Mouse (Mus musculus): ENCODE measurements around the gene Man1b1. TPM values are rescaled to one million over a fixed set of nuclear protein-coding genes. Genes with fewer than 3 reads are reported as not detected.

The Man1b1 gene
- polyA plus RNA-seq (2014; fragmentation: Nextera tagmentation; extraction: Ambion mirVana) = 65.8 and 87.4 TPM in 2 replicates

DNA sequence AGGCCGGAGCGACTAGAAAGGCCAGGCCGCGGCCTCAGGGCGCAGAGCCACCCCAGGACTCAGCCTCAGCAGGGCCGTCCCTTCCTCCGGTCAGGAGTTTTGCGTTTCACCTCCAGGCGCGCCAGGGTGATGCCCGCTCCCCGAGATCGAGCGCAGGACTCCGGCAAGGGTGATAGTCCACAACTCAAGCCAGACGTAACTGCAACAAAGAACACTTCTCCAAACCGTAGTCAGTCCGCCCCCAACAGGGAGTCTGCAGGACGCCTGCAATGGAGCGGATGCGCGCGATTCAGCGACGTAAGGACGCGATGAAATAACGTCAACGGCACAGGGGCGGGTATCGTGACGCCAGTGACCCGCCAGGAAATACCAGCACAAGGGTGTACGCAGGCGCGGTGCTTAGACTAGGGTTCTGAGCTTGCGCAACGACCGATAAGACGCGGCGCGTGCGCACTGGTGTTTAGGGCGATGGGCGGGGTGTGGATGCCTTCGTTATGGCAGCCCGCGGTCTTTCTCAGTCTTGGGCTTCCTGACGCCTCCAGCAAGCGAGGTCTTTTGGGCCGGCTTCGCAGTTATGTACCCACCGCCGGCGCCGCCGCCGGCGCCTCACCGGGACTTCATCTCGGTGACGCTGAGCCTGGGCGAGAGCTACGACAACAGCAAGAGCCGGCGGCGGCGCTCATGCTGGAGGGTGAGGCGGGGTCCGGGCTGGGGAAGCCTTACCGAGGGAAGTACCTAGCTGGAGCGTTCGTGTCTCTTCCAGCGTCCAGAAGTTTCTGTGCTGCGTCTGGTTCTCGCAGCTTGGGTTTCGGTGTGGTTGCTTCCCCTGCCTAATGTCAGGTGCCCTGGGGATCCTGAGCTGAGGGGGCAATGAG is at the start of gene Man1b1:
Gene Man1b1 (plus strand): TSS at position 53 of the 875 bp plus-strand sequence.
- DNase-seq (ENCODE audit: low spot score) = peak; percentile 100
- peak; percentile 95 for ATAC-seq (ENCODE audit: insufficient read depth, low FRiP score, low TSS enrichment)
- Histone ChIP-seq H3K4me2 (ENCODE audit: low read depth) (peak within 1 kb of the TSS; percentile 76), H3K9ac (ENCODE audit: low read length) (peak within 1 kb of the TSS; percentile 92), H3K27ac (ENCODE audit: low read depth, low read length) (peak within 1 kb of the TSS; percentile 76), H3K36me3 (ENCODE audit: control insufficient read depth, insufficient read depth, low read length) (peaks cover 5% of the 10 kb centered on the region), H3K4me1 (ENCODE audit: control insufficient read depth, insufficient read depth, low read length) (peaks cover 8% of the 10 kb centered on the region), H3K4me3 (ENCODE audit: low read depth, low read length) (peak within 1 kb of the TSS; percentile 89), H3K9me3 (ENCODE audit: control insufficient read depth, low read length) (no peaks in the 10 kb centered on the region), H3K27me3 (ENCODE audit: control insufficient read depth, insufficient read depth, low read length) (no peaks in the 10 kb centered on the region)
- WGBS = under 1% methylated on average over 78 of the region's 78 CpGs

DNA sequence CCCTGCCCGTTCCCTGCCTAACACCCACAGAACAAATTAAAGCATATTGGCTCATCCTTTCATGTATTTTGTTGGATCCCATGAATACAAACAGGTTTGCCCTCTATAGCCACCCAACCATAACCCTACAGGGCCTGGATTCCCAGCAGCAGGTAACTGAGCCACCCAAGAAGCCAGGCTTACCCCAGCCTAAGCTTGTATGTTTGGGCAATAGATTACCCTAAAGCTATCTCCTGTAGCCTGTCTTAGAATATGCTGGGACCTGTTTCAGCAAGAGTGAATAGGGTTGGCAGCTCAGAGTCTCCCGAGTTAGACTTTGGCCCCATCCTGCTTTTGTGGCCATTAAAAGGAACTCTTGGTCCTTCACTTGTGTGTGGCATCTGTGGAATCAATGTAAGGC is 46.6 kb upstream of the Man1b1 start:
- peaks cover 30% of the 10 kb centered on the region for H3K27me3 ChIP-seq (ENCODE audit: control insufficient read depth, insufficient read depth, low read length)
- H3K4me3 ChIP-seq (ENCODE audit: low read depth, low read length) = no peak overlapping the region
- H3K9me3 ChIP-seq (ENCODE audit: control insufficient read depth, low read length) = no peaks in the 10 kb centered on the region
- ATAC-seq (ENCODE audit: insufficient read depth, low FRiP score, low TSS enrichment) = no peak
- H3K4me1 ChIP-seq (ENCODE audit: control insufficient read depth, insufficient read depth, low read length) = no peaks in the 10 kb centered on the region
- H3K36me3 ChIP-seq (ENCODE audit: control insufficient read depth, insufficient read depth, low read length) = peaks cover 23% of the 10 kb centered on the region
- H3K4me2 ChIP-seq (ENCODE audit: low read depth) = no peak overlapping the region
- 94% methylated on average over 2 of the region's 2 CpGs for WGBS
- no peak for DNase-seq (ENCODE audit: low spot score)
- no peak overlapping the region for H3K9ac ChIP-seq (ENCODE audit: low read length)
- no peak overlapping the region for H3K27ac ChIP-seq (ENCODE audit: low read depth, low read length)

GRCm38 (mm10) chr2:25286314-25286713 is 45.8 kb upstream of the Man1b1 start:
- Histone ChIP-seq H3K27ac (ENCODE audit: low read depth, low read length) (no peak overlapping the region), H3K9me3 (ENCODE audit: control insufficient read depth, low read length) (no peaks in the 10 kb centered on the region), H3K4me3 (ENCODE audit: low read depth, low read length) (no peak overlapping the region), H3K36me3 (ENCODE audit: control insufficient read depth, insufficient read depth, low read length) (peaks cover 17% of the 10 kb centered on the region), H3K4me1 (ENCODE audit: control insufficient read depth, insufficient read depth, low read length) (no peaks in the 10 kb centered on the region), H3K4me2 (ENCODE audit: low read depth) (no peak overlapping the region), H3K9ac (ENCODE audit: low read length) (no peak overlapping the region), H3K27me3 (ENCODE audit: control insufficient read depth, insufficient read depth, low read length) (peaks cover 37% of the 10 kb centered on the region)
- no peak for ATAC-seq (ENCODE audit: insufficient read depth, low FRiP score, low TSS enrichment)
- 93% methylated on average over 1 of the region's 1 CpGs for WGBS
- no peak for DNase-seq (ENCODE audit: low spot score)

DNA sequence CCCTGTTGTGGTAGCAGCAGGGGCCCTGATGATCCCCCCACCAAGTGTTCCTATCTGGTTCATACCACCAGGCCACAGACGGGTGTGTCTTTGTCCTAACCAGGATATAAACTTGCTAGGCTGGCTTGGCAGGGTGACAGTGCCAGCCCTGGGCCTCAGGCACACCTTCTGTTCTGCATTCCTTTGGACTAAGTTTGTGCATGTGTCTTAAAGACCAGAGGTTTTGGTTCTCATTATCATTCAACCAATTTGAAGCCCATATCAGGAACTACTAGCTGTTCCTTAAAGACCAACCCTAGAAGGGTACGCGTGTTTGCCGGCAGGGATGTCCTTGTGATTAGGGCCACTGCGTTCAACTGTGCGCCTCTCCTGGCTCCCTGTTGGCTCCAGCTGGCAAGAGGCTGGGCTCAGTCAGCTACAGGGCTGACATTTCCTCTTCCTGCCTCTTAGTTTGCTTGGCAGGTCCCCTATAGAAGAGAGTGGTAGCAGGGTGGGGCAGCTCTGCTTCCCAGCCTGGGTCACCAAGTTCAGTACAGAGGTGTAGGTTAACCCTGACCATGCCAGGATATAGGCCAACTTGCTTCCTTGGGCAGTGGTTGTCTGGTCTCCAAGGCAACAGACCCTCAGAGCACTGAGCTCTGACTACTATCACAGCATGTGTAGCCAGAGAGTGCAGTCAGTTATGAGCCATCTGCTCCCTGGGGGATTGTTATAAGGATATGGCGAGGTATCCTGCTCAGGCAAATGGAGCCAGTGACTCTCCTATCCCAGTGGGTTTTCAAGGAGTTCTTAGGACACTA is 45.1 kb upstream of the Man1b1 start:
- H3K27me3 ChIP-seq (ENCODE audit: control insufficient read depth, insufficient read depth, low read length) = peaks cover 45% of the 10 kb centered on the region
- ATAC-seq (ENCODE audit: insufficient read depth, low FRiP score, low TSS enrichment) = no peak
- 59% methylated on average over 7 of the region's 7 CpGs for whole genome bisulfite sequencing

DNA sequence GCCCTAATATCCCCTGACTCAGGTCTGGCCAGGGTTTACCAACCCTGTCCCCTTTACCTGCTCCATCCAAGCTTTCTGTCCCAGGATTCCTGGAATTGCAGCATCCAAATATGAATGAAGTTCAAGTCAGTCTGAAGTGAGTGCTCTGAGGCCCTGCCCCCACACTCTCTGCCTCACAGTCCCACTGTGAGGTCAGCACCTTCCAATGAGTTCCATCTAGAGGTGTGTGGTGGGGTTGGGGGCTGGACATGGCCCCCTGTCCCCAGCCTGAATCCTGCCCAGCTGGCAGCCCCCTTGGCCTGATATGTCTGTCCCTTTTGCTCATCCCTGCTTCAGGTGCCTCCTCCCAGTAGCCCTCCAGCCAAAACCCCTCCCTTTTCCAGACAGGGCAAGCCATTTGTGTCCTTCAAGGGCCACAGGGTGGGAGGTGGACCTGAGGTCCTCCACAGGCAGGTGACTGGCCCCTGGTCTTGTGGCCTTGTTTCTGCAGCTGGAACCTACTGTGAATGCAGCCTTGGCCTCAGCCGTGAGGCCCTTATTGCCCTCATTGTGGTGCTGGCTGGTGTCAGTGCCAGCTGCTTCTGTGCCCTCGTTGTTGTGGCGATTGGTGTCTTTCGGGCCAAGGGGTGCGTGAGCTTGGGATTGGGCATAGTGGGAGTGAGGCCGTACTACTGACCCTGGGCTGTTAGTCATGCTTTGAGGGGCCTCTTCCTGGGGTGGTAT is 44.0 kb upstream of the Man1b1 start, which contains the start of gene Tmem210:
Gene Tmem210 (plus strand): TSS at position 219 of the 723 bp plus-strand sequence.
- H3K36me3 ChIP-seq (ENCODE audit: control insufficient read depth, insufficient read depth, low read length) = peaks cover 14% of the 10 kb centered on the region
- ATAC-seq (ENCODE audit: insufficient read depth, low FRiP score, low TSS enrichment) (no peak), DNase-seq (ENCODE audit: low spot score) (no peak)
- no peak within 1 kb of the TSS for H3K4me2 ChIP-seq (ENCODE audit: low read depth)
- H3K4me1 ChIP-seq (ENCODE audit: control insufficient read depth, insufficient read depth, low read length) = no peaks in the 10 kb centered on the region
- no peak within 1 kb of the TSS for H3K4me3 ChIP-seq (ENCODE audit: low read depth, low read length)
- no peak within 1 kb of the TSS for H3K9ac ChIP-seq (ENCODE audit: low read length)
- no peak within 1 kb of the TSS for H3K27ac ChIP-seq (ENCODE audit: low read depth, low read length)
- H3K9me3 ChIP-seq (ENCODE audit: control insufficient read depth, low read length) = no peaks in the 10 kb centered on the region
- 85% methylated on average over 6 of the region's 6 CpGs for WGBS
- H3K27me3 ChIP-seq (ENCODE audit: control insufficient read depth, insufficient read depth, low read length) = peaks cover 53% of the 10 kb centered on the region

More for the DNA sequence above, 45.1 kb upstream of the Man1b1 start:
- no peak overlapping the region for H3K4me3 ChIP-seq (ENCODE audit: low read depth, low read length)
- no peak for DNase-seq (ENCODE audit: low spot score)
- no peaks in the 10 kb centered on the region for H3K4me1 ChIP-seq (ENCODE audit: control insufficient read depth, insufficient read depth, low read length)
- H3K27ac ChIP-seq (ENCODE audit: low read depth, low read length) = no peak overlapping the region
- H3K9me3 ChIP-seq (ENCODE audit: control insufficient read depth, low read length) = no peaks in the 10 kb centered on the region
- H3K4me2 ChIP-seq (ENCODE audit: low read depth) = no peak overlapping the region
- H3K36me3 ChIP-seq (ENCODE audit: control insufficient read depth, insufficient read depth, low read length) = peaks cover 17% of the 10 kb centered on the region
- H3K9ac ChIP-seq (ENCODE audit: low read length) = no peak overlapping the region

DNA sequence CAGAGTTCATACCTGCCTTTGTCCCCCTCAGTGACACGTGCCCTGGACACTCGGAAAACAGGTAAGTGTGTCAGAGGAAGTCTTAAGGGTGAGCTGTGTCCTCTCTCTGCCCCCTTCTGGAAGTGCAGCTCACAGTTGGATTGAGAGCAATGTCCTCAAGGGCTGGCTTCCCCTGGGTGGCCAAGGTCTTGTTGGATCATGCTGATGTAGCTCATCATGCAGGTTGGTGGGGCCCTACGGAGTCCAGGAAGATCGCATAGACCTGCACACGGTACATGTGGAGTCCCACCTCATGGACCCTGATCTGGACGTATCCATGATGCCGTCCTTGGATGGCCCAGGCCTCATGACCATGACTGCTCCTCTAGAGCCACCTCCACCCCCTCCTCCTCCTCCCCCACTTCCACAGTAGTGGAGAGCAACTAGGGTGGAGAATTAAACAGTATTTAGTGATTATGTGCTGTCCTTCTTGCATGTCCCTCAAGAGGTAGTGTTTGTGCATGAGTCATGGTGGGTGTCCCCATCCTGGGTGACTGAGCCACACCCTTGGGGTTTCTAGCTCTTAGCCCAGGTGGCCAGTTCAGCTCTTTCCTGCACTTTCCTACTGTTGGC is 43.3 kb upstream of the Man1b1 start:
- Histone ChIP-seq H3K27me3 (ENCODE audit: control insufficient read depth, insufficient read depth, low read length) (peaks cover 56% of the 10 kb centered on the region), H3K9ac (ENCODE audit: low read length) (no peak overlapping the region), H3K4me1 (ENCODE audit: control insufficient read depth, insufficient read depth, low read length) (no peaks in the 10 kb centered on the region), H3K36me3 (ENCODE audit: control insufficient read depth, insufficient read depth, low read length) (peaks cover 14% of the 10 kb centered on the region), H3K27ac (ENCODE audit: low read depth, low read length) (no peak overlapping the region), H3K9me3 (ENCODE audit: control insufficient read depth, low read length) (no peaks in the 10 kb centered on the region), H3K4me2 (ENCODE audit: low read depth) (no peak overlapping the region), H3K4me3 (ENCODE audit: low read depth, low read length) (no peak overlapping the region)
- ATAC-seq (ENCODE audit: insufficient read depth, low FRiP score, low TSS enrichment) (no peak), DNase-seq (ENCODE audit: low spot score) (no peak)
- 85% methylated on average over 7 of the region's 7 CpGs for WGBS

DNA sequence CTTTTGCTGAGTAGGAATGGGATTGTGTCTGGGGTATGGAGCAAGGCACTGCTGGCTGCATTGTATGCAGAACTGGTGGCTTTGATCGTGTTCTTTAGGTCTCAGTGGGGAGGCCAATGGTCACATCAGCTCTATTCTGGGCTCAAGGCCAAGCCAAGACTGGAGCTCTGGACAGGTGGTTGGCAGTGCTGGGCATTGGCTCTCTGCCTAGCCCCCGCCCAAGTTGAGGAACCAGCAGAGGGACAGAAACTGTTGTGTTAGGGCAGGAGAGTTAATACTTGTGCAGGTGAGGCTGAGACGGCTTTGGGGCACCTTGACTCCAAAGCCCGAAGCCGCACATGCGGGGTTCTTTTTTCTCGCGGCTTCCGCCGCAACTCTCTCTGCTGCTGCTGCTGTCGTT is 42.5 kb upstream of the Man1b1 start, which contains the start of gene Lrrc26:
Gene Lrrc26 (plus strand): TSS at position 265 of the 400 bp plus-strand sequence.
- Histone ChIP-seq H3K27me3 (ENCODE audit: control insufficient read depth, insufficient read depth, low read length) (peaks cover 59% of the 10 kb centered on the region), H3K27ac (ENCODE audit: low read depth, low read length) (no peak within 1 kb of the TSS), H3K4me2 (ENCODE audit: low read depth) (no peak within 1 kb of the TSS), H3K4me3 (ENCODE audit: low read depth, low read length) (no peak within 1 kb of the TSS; the same call in 1 of the 2 replicates), H3K4me1 (ENCODE audit: control insufficient read depth, insufficient read depth, low read length) (no peaks in the 10 kb centered on the region), H3K9ac (ENCODE audit: low read length) (no peak within 1 kb of the TSS), H3K36me3 (ENCODE audit: control insufficient read depth, insufficient read depth, low read length) (peaks cover 11% of the 10 kb centered on the region), H3K9me3 (ENCODE audit: control insufficient read depth, low read length) (no peaks in the 10 kb centered on the region)
- WGBS = 9% methylated on average over 11 of the region's 11 CpGs
- ATAC-seq (ENCODE audit: insufficient read depth, low FRiP score, low TSS enrichment) (no peak), DNase-seq (ENCODE audit: low spot score) (no peak)

Data from neural tube, embryonic 11.5 days (tissue).